Mouse (Mus musculus) megakaryocyte, adult 5-6 weeks (primary cell): ENCODE measurements around the gene Tceal5. TPM values are rescaled to one million over a fixed set of nuclear protein-coding genes. Genes with fewer than 3 reads are reported as not detected.
"Not testable (repeated sequence)": the region's sequence is repeated elsewhere in the genome, so short reads cannot be mapped to it uniquely, and the experiment has no call there.

ENCODE experiments used
- ATAC-seq: 2 replicates; pipeline ENCODE4 v1.8.0; 2016; ENCODE audit warnings: mild to moderate bottlenecking, inconsistent platforms; ENCODE audit not compliant: poor library complexity, severe bottlenecking
- total RNA-seq, 2 experiments: library from RNA; stranded (forward) in 1 of 2; stranded (reverse) in 1 of 2; fragments of 153-499, 151-499 nt in 1 of 2; fragments of 221-1000, 200-1000 nt in 1 of 2; gene quantifications; 2 replicates each; pipeline versions ENCODE4 v1.2.3 to v1.2.4; 2015 to 2017

Tceal5 gene
- total RNA-seq (2015): not detected in 2 replicates
- not detected in 2 replicates for total RNA-seq (2017)

GRCm38 (mm10) chrX:136203664-136204066, at the start of gene Tceal5:
Tceal5 (minus strand) TSS chrX:136203876.
- no peak for ATAC-seq

GRCm38 (mm10) chrX:136252023-136252729, 48.5 kb upstream of the Tceal5 start:
- ATAC-seq: no peak

- no peak for ATAC-seq
Measured at GRCm38 (mm10) chrX:136249671-136250070, 46.0 kb upstream of the Tceal5 start.

- ATAC-seq: no peak
Measured at GRCm38 (mm10) chrX:136248811-136249210, 45.1 kb upstream of the Tceal5 start.

- 0 out of 2 replicates have a peak, but pooled peaks have one; percentile 20 for ATAC-seq
Measured at GRCm38 (mm10) chrX:136245521-136246071, 41.9 kb upstream of the Tceal5 start.

GRCm38 (mm10) chrX:136244574-136245229, 41.0 kb upstream of the Tceal5 start, which contains the start of gene Tceal9:
Tceal9 (plus strand) TSS chrX:136245079.
- ATAC-seq: peak; percentile 97

- ATAC-seq: peak; percentile 25; the same call in 1 of the 2 replicates
Measured at GRCm38 (mm10) chrX:136243181-136243580, 39.5 kb upstream of the Tceal5 start.

- no peak for ATAC-seq
Measured at GRCm38 (mm10) chrX:136238118-136238517, 34.4 kb upstream of the Tceal5 start.

- ATAC-seq: no peak
Measured at GRCm38 (mm10) chrX:136227768-136228167, 24.1 kb upstream of the Tceal5 start.

GRCm38 (mm10) chrX:136223714-136224113, 20.0 kb upstream of the Tceal5 start:
- no peak for ATAC-seq

GRCm38 (mm10) chrX:136216303-136216702, 12.6 kb upstream of the Tceal5 start:
- ATAC-seq: no peak

GRCm38 (mm10) chrX:136214729-136215677, 11.3 kb upstream of the Tceal5 start, which contains the start of the genes Tceal7 and Bex1:
Tceal7 (plus strand) TSS chrX:136214779.
Bex1 (minus strand) TSS chrX:136215513.
- ATAC-seq: not testable (repeated sequence)

- ATAC-seq: no peak
Measured at GRCm38 (mm10) chrX:136213396-136213795, 9.7 kb upstream of the Tceal5 start.

- no peak for ATAC-seq
Measured at GRCm38 (mm10) chrX:136204406-136204805, 730 bp upstream of the Tceal5 start.

- ATAC-seq: no peak
Measured at GRCm38 (mm10) chrX:136203257-136203656, 419 bp downstream of the Tceal5 start.

GRCm38 (mm10) chrX:136196873-136197272, 6.8 kb downstream of the Tceal5 start:
- ATAC-seq: peak; percentile 63

GRCm38 (mm10) chrX:136195193-136195944, 8.3 kb downstream of the Tceal5 start:
- no peak for ATAC-seq

- ATAC-seq: no peak
Measured at GRCm38 (mm10) chrX:136183107-136183506, 20.6 kb downstream of the Tceal5 start.

GRCm38 (mm10) chrX:136180897-136181553, 22.7 kb downstream of the Tceal5 start:
- peak; percentile 43; the same call in 1 of the 2 replicates for ATAC-seq
